23 mouse cellular contexts compared by ENCODE assay signal in the genomic region with DNA sequence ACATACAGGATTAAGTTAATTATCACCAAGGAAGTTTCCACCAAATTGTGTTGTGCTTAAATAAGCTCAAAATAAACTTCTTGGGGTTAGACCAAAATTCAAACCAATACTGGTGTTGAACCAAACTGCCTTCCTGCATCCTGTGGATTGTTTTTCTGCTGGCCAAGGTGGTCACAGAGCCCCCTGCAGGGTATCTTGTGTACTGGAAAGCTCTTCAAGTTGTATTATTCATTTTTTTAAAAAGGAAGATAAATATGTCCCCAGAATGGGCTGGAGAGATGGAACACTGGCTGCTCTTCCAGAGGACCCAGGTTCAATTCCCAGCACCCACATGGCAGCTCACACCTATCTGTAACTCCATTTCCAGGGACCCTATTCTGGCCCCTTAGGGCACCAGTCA. TPM values are rescaled to one million over a fixed set of nuclear protein-coding genes. Genes with fewer than 3 reads are reported as not detected.
A peak's percentile ranks its signal among the peaks of the same experiment; 100 is the strongest.
DNase-seq lines count a peak whose midpoint lies in the region; ATAC-seq and TF ChIP-seq lines count a peak whose summit lies in the region.
"Had no signal": no experiment of that assay in that cellular context is flagged by ENCODE, and none has a peak within 500 bp of the region (broad histone marks: within the 10 kb centered on the region; RNA-seq: fewer than 3 reads in every experiment).

No protein-coding gene starts in this region.

- H3K4me1 ChIP-seq in intestine, postnatal 0 days (replicated peaks; ENCODE audit: control insufficient read depth, insufficient read depth, low read length), result no peaks in the 10 kb centered on the region
- H3K4me1 ChIP-seq in intestine, embryonic 15.5 days (replicated peaks), result 0 out of 2 replicates have a peak, but pooled peaks cover 2% of the 10 kb centered on the region
- H3K4me1 ChIP-seq in hindbrain, embryonic 10.5 days (replicated peaks), result peaks cover 3% of the 10 kb centered on the region; the same call in 1 of the 2 replicates

- no peak overlapping the region for H3K4me2 ChIP-seq in intestine, postnatal 0 days (replicated peaks; ENCODE audit: low read depth)
- H3K4me2 ChIP-seq in intestine, embryonic 15.5 days (replicated peaks), result no peak overlapping the region
- H3K4me2 ChIP-seq: hindbrain, embryonic 14.5 days; liver, embryonic 13.5 days; midbrain, embryonic 15.5 days; neural tube, embryonic 12.5 days had no signal

- ATAC-seq in intestine, postnatal 0 days, result no peak
- ATAC-seq in intestine, embryonic 15.5 days, result no peak
- ATAC-seq in Patski, result no peak
- no peak for ATAC-seq in monocyte, adult 5-6 weeks (replicated peaks; ENCODE audit: insufficient number of reproducible peaks, low FRiP score, low TSS enrichment, poor library complexity, severe bottlenecking)
- ATAC-seq: forebrain, embryonic 14.5 days; midbrain, embryonic 15.5 days had no signal

- peak; percentile 17; the same call in 1 of the 2 replicates for TF ChIP-seq CTCF in intestine, postnatal 0 days (IDR thresholded peaks at IDR 0.05; ENCODE audit: low read depth)
- peak; percentile 38 for TF ChIP-seq CTCF in Patski (IDR thresholded peaks at IDR 0.05)

- CTCF ChIA-PET in Patski (lab: Charles Lee), result interaction anchor here (0.9 kb wide), 1 partner anchor 34 kb away, joined by 3 read pairs; no protein-coding TSS in a partner anchor

- in situ Hi-C loops in Patski (cut with MboI; ENCODE audit: low pct_unique_long_range_greater_than_20kb), result no loop called here

- DNase-seq in B cell, adult 2 months, result peak; percentile 45 to 48
- DNase-seq in Patski (ENCODE audit: low read depth, low spot score), result no peak
- peak; percentile 25 for DNase-seq in splenic B cell, adult 2 months (ENCODE audit: low read depth, low spot score)
- no peak for DNase-seq in hindbrain, embryonic 10.5 days (ENCODE audit: low spot score)
- DNase-seq in gastrocnemius, postnatal 36 days, result no peak
- DNase-seq: cerebellum, adult 11 months; cerebellum, postnatal 36 days; left cerebral cortex, postnatal 4 days; liver, embryonic 13.5 days; lung, postnatal 4 days had no signal

- H3K27ac ChIP-seq in intestine, postnatal 0 days (ENCODE audit: low read depth, low read length), result no peak overlapping the region
- no peak overlapping the region for H3K27ac ChIP-seq in intestine, embryonic 15.5 days
- H3K27ac ChIP-seq in hindbrain, embryonic 10.5 days, result no peak overlapping the region
- H3K27ac ChIP-seq: hindbrain, embryonic 14.5 days; liver, embryonic 13.5 days; midbrain, embryonic 15.5 days; neural tube, embryonic 12.5 days had no signal

- no peaks in the 10 kb centered on the region for H3K36me3 ChIP-seq in intestine, postnatal 0 days (ENCODE audit: control insufficient read depth, insufficient read depth)
- no peaks in the 10 kb centered on the region for H3K36me3 ChIP-seq in intestine, embryonic 15.5 days
- no peaks in the 10 kb centered on the region for H3K36me3 ChIP-seq in splenic B cell, adult 2 months (ENCODE audit: control insufficient read depth, insufficient read depth, low read length, poor library complexity, severe bottlenecking)
- H3K36me3 ChIP-seq in hindbrain, embryonic 10.5 days, result no peaks in the 10 kb centered on the region
- H3K36me3 ChIP-seq: liver, embryonic 13.5 days; midbrain, embryonic 15.5 days; neural tube, embryonic 12.5 days had no signal

- no peak overlapping the region for H3K4me3 ChIP-seq in intestine, postnatal 0 days (ENCODE audit: low read depth, low read length)
- no peak overlapping the region for H3K4me3 ChIP-seq in intestine, embryonic 15.5 days (replicated peaks)
- H3K4me3 ChIP-seq in hindbrain, embryonic 10.5 days, result no peak overlapping the region
- H3K4me3 ChIP-seq: liver, embryonic 13.5 days; midbrain, embryonic 15.5 days; neural tube, embryonic 12.5 days had no signal

- POLR2A ChIA-PET in Patski (lab: Charles Lee), result interaction anchor here (0.6 to 0.7 kb wide), 2 partner anchors 22 to 1994 kb away, joined by 3 to 4 read pairs; no protein-coding TSS in a partner anchor

- intact Hi-C loops in gastrocnemius, postnatal 36 days (cut with DNase I), result no loop called here

- H3K27me3 ChIP-seq in intestine, postnatal 0 days (replicated peaks; ENCODE audit: control insufficient read depth, insufficient read depth, low read length), result no peaks in the 10 kb centered on the region
- H3K27me3 ChIP-seq in intestine, embryonic 15.5 days (replicated peaks), result no peaks in the 10 kb centered on the region
- H3K27me3 ChIP-seq in Patski, result peaks cover 3% of the 10 kb centered on the region
- no peaks in the 10 kb centered on the region for H3K27me3 ChIP-seq in splenic B cell, adult 2 months (ENCODE audit: control insufficient read depth, insufficient read depth, low read length, poor library complexity, severe bottlenecking)
- no peaks in the 10 kb centered on the region for H3K27me3 ChIP-seq in hindbrain, embryonic 10.5 days (ENCODE audit: insufficient read depth, poor library complexity, severe bottlenecking)
- H3K27me3 ChIP-seq: liver, embryonic 13.5 days; midbrain, embryonic 15.5 days; neural tube, embryonic 12.5 days had no signal

- no peaks in the 10 kb centered on the region for H3K9me3 ChIP-seq in intestine, postnatal 0 days (ENCODE audit: control insufficient read depth)
- no peaks in the 10 kb centered on the region for H3K9me3 ChIP-seq in intestine, embryonic 15.5 days
- H3K9me3 ChIP-seq in hindbrain, embryonic 10.5 days, result 0 out of 2 replicates have a peak, but pooled peaks cover 3% of the 10 kb centered on the region
- H3K9me3 ChIP-seq: liver, embryonic 13.5 days; midbrain, embryonic 15.5 days; neural tube, embryonic 12.5 days had no signal

- no peak overlapping the region for H3K9ac ChIP-seq in intestine, postnatal 0 days (ENCODE audit: low read depth, low read length)
- H3K9ac ChIP-seq in intestine, embryonic 15.5 days, result no peak overlapping the region
- H3K9ac ChIP-seq: hindbrain, embryonic 14.5 days; liver, embryonic 13.5 days; midbrain, embryonic 15.5 days; neural tube, embryonic 12.5 days had no signal

RNA-seq across cellular contexts. Expression of a gene that starts 5.6 kb away (rescaled TPM):
- 41.0 and 42.7 TPM in 2 replicates for polyA plus RNA-seq in intestine, postnatal 0 days (2015; fragmentation: Nextera tagmentation; extraction: Ambion mirVana)
- polyA plus RNA-seq in intestine, embryonic 15.5 days (2015; fragmentation: Nextera tagmentation; extraction: Ambion mirVana), result 57.4 and 60.0 TPM in 2 replicates
- polyA plus RNA-seq in Patski (2021), result 64.7 TPM
- 91.7 to 129 TPM (median 116 TPM) in 3 replicates for total RNA-seq in monocyte, adult 5-6 weeks (2017)
- polyA plus RNA-seq in hindbrain, embryonic 10.5 days (2016; fragmentation: Nextera tagmentation; extraction: Ambion mirVana), result 58.3 and 63.1 TPM in 2 replicates
- 100 to 1,000 TPM; 121 to 158 TPM for total RNA-seq in gastrocnemius, postnatal 36 days (2021)

RNA-seq across cellular contexts. Expression of a gene that starts 20.7 kb away (rescaled TPM):
- not detected in 2 replicates for polyA plus RNA-seq in intestine, postnatal 0 days (2015; fragmentation: Nextera tagmentation; extraction: Ambion mirVana)
- polyA plus RNA-seq in intestine, embryonic 15.5 days (2015; fragmentation: Nextera tagmentation; extraction: Ambion mirVana), result not detected in 2 replicates
- polyA plus RNA-seq in Patski (2021), result not detected
- total RNA-seq in monocyte, adult 5-6 weeks (2017), result not detected in 3 replicates
- not detected in 2 replicates for polyA plus RNA-seq in hindbrain, embryonic 10.5 days (2016; fragmentation: Nextera tagmentation; extraction: Ambion mirVana)
- total RNA-seq in gastrocnemius, postnatal 36 days (2021), result not detected
- total RNA-seq: adrenal gland, postnatal 4 days; gastrocnemius, adult 8-10 months; layer of hippocampus, postnatal 25 days; left cerebral cortex, postnatal 4 days had no signal
- polyA plus RNA-seq: forebrain, embryonic 14.5 days; heart, embryonic 14.5 days; hindbrain, embryonic 14.5 days; kidney, embryonic 16.5 days; liver, embryonic 13.5 days; midbrain, embryonic 15.5 days; neural tube, embryonic 12.5 days; small intestine, adult 2 months had no signal

RNA-seq across cellular contexts. Expression of a gene that starts 24.0 kb away (rescaled TPM):
- 16.5 and 17.8 TPM in 2 replicates for polyA plus RNA-seq in intestine, postnatal 0 days (2015; fragmentation: Nextera tagmentation; extraction: Ambion mirVana)
- polyA plus RNA-seq in intestine, embryonic 15.5 days (2015; fragmentation: Nextera tagmentation; extraction: Ambion mirVana), result 16.1 and 17.2 TPM in 2 replicates
- polyA plus RNA-seq in Patski (2021), result 3.8 TPM
- 211 to 356 TPM (median 215 TPM) in 3 replicates for total RNA-seq in monocyte, adult 5-6 weeks (2017)
- polyA plus RNA-seq in hindbrain, embryonic 10.5 days (2016; fragmentation: Nextera tagmentation; extraction: Ambion mirVana), result 11.3 and 11.9 TPM in 2 replicates
- 10 to 100 TPM; 10.8 to 13.5 TPM for total RNA-seq in gastrocnemius, postnatal 36 days (2021)

RNA-seq across cellular contexts. Expression of a gene that starts 45.6 kb away (rescaled TPM):
- 48.9 and 49.8 TPM in 2 replicates for polyA plus RNA-seq in intestine, postnatal 0 days (2015; fragmentation: Nextera tagmentation; extraction: Ambion mirVana)
- polyA plus RNA-seq in intestine, embryonic 15.5 days (2015; fragmentation: Nextera tagmentation; extraction: Ambion mirVana), result 47.2 and 52.1 TPM in 2 replicates
- 80.7 TPM for polyA plus RNA-seq in Patski (2021)
- 24.4 to 67.1 TPM (median 60.9 TPM) in 3 replicates for total RNA-seq in monocyte, adult 5-6 weeks (2017)
- 50.1 and 50.8 TPM in 2 replicates for polyA plus RNA-seq in hindbrain, embryonic 10.5 days (2016; fragmentation: Nextera tagmentation; extraction: Ambion mirVana)
- 10 to 100 TPM; 16.2 to 16.3 TPM for total RNA-seq in gastrocnemius, postnatal 36 days (2021)

Comparison
In these comparisons a context has a peak if more than half of its experiments do, and no peak if none do; other contexts are left out.
1. DNase-seq: peak in B cell, adult 2 months (2 of 2) and splenic B cell, adult 2 months (single experiment); none in Patski (single experiment), hindbrain, embryonic 10.5 days (single experiment) and gastrocnemius, postnatal 36 days (0 of 2).